Mouse (Mus musculus): ENCODE data around the gene Gm29797. TPM values are rescaled to one million over a fixed set of nuclear protein-coding genes. Genes with fewer than 3 reads are reported as not detected.

Gm29797 gene
- polyA plus RNA-seq, 1 experiment from 2014 or later: not detected

GRCm38 (mm10) chr2:181657441-181657840 lies 607 bp downstream of the Gm29797 start:
- Histone ChIP-seq H3K4me1 (replicated peaks) (no peaks in the 10 kb centered on the region; the same call in 1 of the 2 replicates), H3K4me2 (no peak overlapping the region), H3K4me3 (no peak overlapping the region), H3K27ac (replicated peaks) (no peak overlapping the region), H3K9ac (no peak overlapping the region), H3K27me3 (no peaks in the 10 kb centered on the region), H3K9me3 (no peaks in the 10 kb centered on the region), H3K36me3 (peaks cover 45% of the 10 kb centered on the region)
- 65% methylated on average over 2 of the region's 2 CpGs for WGBS
- ATAC-seq (ENCODE audit: low FRiP score, low read depth): no peak

GRCm38 (mm10) chr2:181658528-181658927 lies 1.7 kb downstream of the Gm29797 start:
- 86% methylated on average over 7 of the region's 7 CpGs for WGBS

GRCm38 (mm10) chr2:181658930-181659555 lies 2.2 kb downstream of the Gm29797 start:
- Histone ChIP-seq H3K4me1 (replicated peaks) (no peaks in the 10 kb centered on the region; the same call in 1 of the 2 replicates), H3K4me2 (no peak overlapping the region), H3K4me3 (no peak overlapping the region), H3K9ac (no peak overlapping the region), H3K9me3 (no peaks in the 10 kb centered on the region), H3K36me3 (peaks cover 29% of the 10 kb centered on the region), H3K27me3 (no peaks in the 10 kb centered on the region), H3K27ac (replicated peaks) (no peak overlapping the region)
- peak; percentile 35; the same call in 1 of the 2 replicates for ATAC-seq (ENCODE audit: low FRiP score, low read depth)
- WGBS: 39% methylated on average over 17 of the region's 17 CpGs

More at GRCm38 (mm10) chr2:181658528-181658927, 1.7 kb downstream of the Gm29797 start:
- peaks cover 34% of the 10 kb centered on the region for H3K36me3 ChIP-seq
- H3K4me1 ChIP-seq (replicated peaks): no peaks in the 10 kb centered on the region; the same call in 1 of the 2 replicates
- no peak overlapping the region for H3K27ac ChIP-seq (replicated peaks)
- no peak overlapping the region for H3K4me2 ChIP-seq
- ATAC-seq (ENCODE audit: low FRiP score, low read depth): no peak
- no peaks in the 10 kb centered on the region for H3K27me3 ChIP-seq
- no peak overlapping the region for H3K4me3 ChIP-seq
- H3K9ac ChIP-seq: no peak overlapping the region
- no peaks in the 10 kb centered on the region for H3K9me3 ChIP-seq

GRCm38 (mm10) chr2:181659609-181660055 lies 2.8 kb downstream of the Gm29797 start:
- H3K9me3 ChIP-seq: no peaks in the 10 kb centered on the region
- no peak overlapping the region for H3K4me3 ChIP-seq
- H3K9ac ChIP-seq: no peak overlapping the region
- ATAC-seq (ENCODE audit: low FRiP score, low read depth): peak; percentile 70
- H3K36me3 ChIP-seq: peaks cover 25% of the 10 kb centered on the region
- 9% methylated on average over 9 of the region's 9 CpGs for WGBS
- H3K27me3 ChIP-seq: no peaks in the 10 kb centered on the region
- no peak overlapping the region for H3K4me2 ChIP-seq
- no peak overlapping the region for H3K27ac ChIP-seq (replicated peaks)
- H3K4me1 ChIP-seq (replicated peaks): no peaks in the 10 kb centered on the region; the same call in 1 of the 2 replicates

GRCm38 (mm10) chr2:181662620-181663297 lies 5.9 kb downstream of the Gm29797 start:
- 84% methylated on average over 3 of the region's 3 CpGs for WGBS
- H3K9ac ChIP-seq: no peak overlapping the region
- H3K4me2 ChIP-seq: no peak overlapping the region
- H3K9me3 ChIP-seq: no peaks in the 10 kb centered on the region
- no peaks in the 10 kb centered on the region for H3K27me3 ChIP-seq
- no peak for ATAC-seq (ENCODE audit: low FRiP score, low read depth)
- H3K36me3 ChIP-seq: 0 out of 2 replicates have a peak, but pooled peaks cover 8% of the 10 kb centered on the region
- H3K27ac ChIP-seq (replicated peaks): no peak overlapping the region
- no peaks in the 10 kb centered on the region; the same call in 1 of the 2 replicates for H3K4me1 ChIP-seq (replicated peaks)
- no peak overlapping the region for H3K4me3 ChIP-seq

- Histone ChIP-seq H3K4me3 (no peak overlapping the region), H3K9me3 (no peaks in the 10 kb centered on the region), H3K9ac (no peak overlapping the region), H3K27me3 (peaks cover under 1% of the 10 kb centered on the region; the same call in 1 of the 2 replicates), H3K4me2 (no peak overlapping the region), H3K27ac (replicated peaks) (no peak overlapping the region), H3K4me1 (replicated peaks) (no peaks in the 10 kb centered on the region; the same call in 1 of the 2 replicates), H3K36me3 (0 out of 2 replicates have a peak, but pooled peaks cover 3% of the 10 kb centered on the region)
- ATAC-seq (ENCODE audit: low FRiP score, low read depth): no peak
- WGBS: 47% methylated on average over 4 of the region's 4 CpGs
Observed at GRCm38 (mm10) chr2:181663298-181663630, 6.4 kb downstream of the Gm29797 start.

GRCm38 (mm10) chr2:181670285-181670912 lies 13.6 kb downstream of the Gm29797 start:
- no peak for ATAC-seq (ENCODE audit: low FRiP score, low read depth)
- no peak overlapping the region for H3K27ac ChIP-seq (replicated peaks)
- peaks cover 24% of the 10 kb centered on the region for H3K4me1 ChIP-seq (replicated peaks)
- H3K4me2 ChIP-seq: peak overlapping the region; percentile 64
- H3K9ac ChIP-seq: 0 out of 2 replicates have a peak overlapping the region, but pooled peaks have one; percentile 12
- H3K27me3 ChIP-seq: peaks cover 51% of the 10 kb centered on the region
- H3K9me3 ChIP-seq: no peaks in the 10 kb centered on the region
- peak overlapping the region; percentile 42 for H3K4me3 ChIP-seq
- H3K36me3 ChIP-seq: no peaks in the 10 kb centered on the region
- WGBS: 3% methylated on average over 52 of the region's 56 CpGs

GRCm38 (mm10) chr2:181670913-181671311 lies 14.1 kb downstream of the Gm29797 start:
- ATAC-seq (ENCODE audit: low FRiP score, low read depth): no peak
- H3K27me3 ChIP-seq: peaks cover 51% of the 10 kb centered on the region
- no peaks in the 10 kb centered on the region for H3K36me3 ChIP-seq
- H3K9ac ChIP-seq: peak overlapping the region; percentile 23; the same call in 1 of the 2 replicates
- peaks cover 29% of the 10 kb centered on the region for H3K4me1 ChIP-seq (replicated peaks)
- H3K27ac ChIP-seq (replicated peaks): peak overlapping the region; percentile 17
- H3K4me2 ChIP-seq: peak overlapping the region; percentile 64
- no peaks in the 10 kb centered on the region for H3K9me3 ChIP-seq
- peak overlapping the region; percentile 42 for H3K4me3 ChIP-seq
- 1% methylated on average over 41 of the region's 41 CpGs for WGBS

- Histone ChIP-seq H3K4me2 (peak within 1 kb of the TSS; percentile 64), H3K27ac (replicated peaks) (peak within 1 kb of the TSS; percentile 17), H3K36me3 (no peaks in the 10 kb centered on the region), H3K9me3 (no peaks in the 10 kb centered on the region), H3K9ac (peak within 1 kb of the TSS; percentile 23; the same call in 1 of the 2 replicates), H3K4me3 (peak within 1 kb of the TSS; percentile 42), H3K27me3 (peaks cover 51% of the 10 kb centered on the region), H3K4me1 (replicated peaks) (peaks cover 29% of the 10 kb centered on the region)
- WGBS: under 1% methylated on average over 43 of the region's 43 CpGs
- ATAC-seq (ENCODE audit: low FRiP score, low read depth): 0 out of 2 replicates have a peak, but pooled peaks have one; percentile 27
Observed at GRCm38 (mm10) chr2:181671326-181671725, 14.5 kb downstream of the Gm29797 start, which contains the start of gene Sox18. Gene Sox18, minus strand, starts transcription at chr2:181671640.

- WGBS: 33% methylated on average over 7 of the region's 7 CpGs
- Histone ChIP-seq H3K4me2 (peak overlapping the region; percentile 64; the same call in 1 of the 2 replicates), H3K27ac (replicated peaks) (no peak overlapping the region), H3K4me3 (peak overlapping the region; percentile 42), H3K9me3 (no peaks in the 10 kb centered on the region), H3K9ac (no peak overlapping the region), H3K36me3 (no peaks in the 10 kb centered on the region), H3K4me1 (replicated peaks) (peaks cover 29% of the 10 kb centered on the region), H3K27me3 (peaks cover 51% of the 10 kb centered on the region)
- no peak for ATAC-seq (ENCODE audit: low FRiP score, low read depth)
Observed at GRCm38 (mm10) chr2:181671984-181672383, 15.2 kb downstream of the Gm29797 start.

GRCm38 (mm10) chr2:181673501-181673900 lies 16.7 kb downstream of the Gm29797 start:
- Histone ChIP-seq H3K4me2 (no peak overlapping the region), H3K9ac (no peak overlapping the region), H3K4me1 (replicated peaks) (peaks cover 29% of the 10 kb centered on the region), H3K4me3 (no peak overlapping the region), H3K9me3 (no peaks in the 10 kb centered on the region), H3K36me3 (no peaks in the 10 kb centered on the region), H3K27me3 (peaks cover 49% of the 10 kb centered on the region), H3K27ac (replicated peaks) (no peak overlapping the region)
- no peak for ATAC-seq (ENCODE audit: low FRiP score, low read depth)
- WGBS: 65% methylated on average over 1 of the region's 1 CpGs

GRCm38 (mm10) chr2:181674934-181675333 lies 18.1 kb downstream of the Gm29797 start:
- Histone ChIP-seq H3K9me3 (no peaks in the 10 kb centered on the region), H3K36me3 (no peaks in the 10 kb centered on the region), H3K27ac (replicated peaks) (no peak overlapping the region), H3K9ac (no peak overlapping the region), H3K4me1 (replicated peaks) (peaks cover 36% of the 10 kb centered on the region), H3K4me2 (no peak overlapping the region), H3K27me3 (peaks cover 36% of the 10 kb centered on the region), H3K4me3 (no peak overlapping the region)
- WGBS: 83% methylated on average over 4 of the region's 4 CpGs
- no peak for ATAC-seq (ENCODE audit: low FRiP score, low read depth)

Data from hindbrain, embryonic 15.5 days (tissue).